ENCODE assay signal across 14 mouse cellular contexts in the genomic region with DNA sequence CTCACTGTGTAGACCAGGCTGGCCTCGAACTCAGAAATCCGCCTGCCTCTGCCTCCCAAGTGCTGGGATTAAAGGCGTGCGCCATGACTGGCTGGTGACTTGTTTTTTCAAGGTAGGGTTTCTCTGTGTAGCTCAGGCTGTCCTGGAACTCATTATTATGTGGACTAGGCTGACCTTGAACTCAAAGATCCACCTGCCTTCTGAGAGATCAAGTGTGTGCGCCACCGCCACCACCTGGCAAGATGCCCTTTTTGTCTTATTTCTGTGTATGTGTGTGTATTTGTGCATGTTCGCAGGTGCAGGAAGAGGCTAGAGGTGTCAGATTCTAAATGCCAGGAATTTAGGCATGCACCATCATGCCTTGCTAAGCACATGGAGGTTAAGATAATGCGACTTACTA.
"Had no signal": no experiment of that assay in that cellular context is flagged by ENCODE, and none has a peak within 500 bp of the region (broad histone marks: within the 10 kb centered on the region; RNA-seq: fewer than 3 reads in every experiment).

No protein-coding gene starts in this region.

- H3K9me3 ChIP-seq: limb, embryonic 12.5 days; limb, embryonic 15.5 days had no signal

- H3K36me3 ChIP-seq: limb, embryonic 12.5 days; limb, embryonic 15.5 days had no signal

- H3K4me2 ChIP-seq: limb, embryonic 12.5 days; limb, embryonic 15.5 days; liver, embryonic 11.5 days; lung, embryonic 14.5 days; midbrain, embryonic 11.5 days had no signal

- DNase-seq: kidney, adult 18-20 months; kidney, adult 9 months; kidney, postnatal 14 days; kidney, postnatal 4 days; liver, postnatal 0 days; lung, embryonic 14.5 days; lung, postnatal 14 days; lung, postnatal 4 days; midbrain, embryonic 14.5 days had no signal

- H3K27ac ChIP-seq: limb, embryonic 12.5 days; limb, embryonic 15.5 days; liver, embryonic 14.5 days had no signal

- H3K9ac ChIP-seq: limb, embryonic 12.5 days; limb, embryonic 15.5 days; liver, embryonic 14.5 days; liver, postnatal 0 days; lung, embryonic 14.5 days had no signal

- H3K4me3 ChIP-seq: limb, embryonic 12.5 days; limb, embryonic 15.5 days had no signal
